Mouse (Mus musculus) cortical plate, adult 2 months (tissue): Measurements from ENCODE around the gene Cth.

Experiments used
- CTCF ChIP-seq: fragments of 200-500 bp; IDR thresholded peaks from 2 replicates; pipeline ENCODE4 v1.5.1; 2011; ENCODE audit warnings: mild to moderate bottlenecking, control low read depth, low read length; ENCODE audit not compliant: insufficient read depth; ENCODE audit errors: extremely low read depth
- POLR2A ChIP-seq: fragments of 200-500 bp; IDR thresholded peaks from 2 replicates; pipeline ENCODE4 v1.6.1; 2011; ENCODE audit warnings: mild to moderate bottlenecking, low read length, control low read depth; ENCODE audit not compliant: insufficient read depth; ENCODE audit errors: extremely low read depth

- TF ChIP-seq POLR2A, result no peak
- TF ChIP-seq CTCF, result no peak
Observed at GRCm38 (mm10) chr3:157877847-157878246, 47.0 kb downstream of the Cth start.
